Mouse (Mus musculus): ENCODE data around the gene Mthfd1l.

Mthfd1l gene

DNA sequence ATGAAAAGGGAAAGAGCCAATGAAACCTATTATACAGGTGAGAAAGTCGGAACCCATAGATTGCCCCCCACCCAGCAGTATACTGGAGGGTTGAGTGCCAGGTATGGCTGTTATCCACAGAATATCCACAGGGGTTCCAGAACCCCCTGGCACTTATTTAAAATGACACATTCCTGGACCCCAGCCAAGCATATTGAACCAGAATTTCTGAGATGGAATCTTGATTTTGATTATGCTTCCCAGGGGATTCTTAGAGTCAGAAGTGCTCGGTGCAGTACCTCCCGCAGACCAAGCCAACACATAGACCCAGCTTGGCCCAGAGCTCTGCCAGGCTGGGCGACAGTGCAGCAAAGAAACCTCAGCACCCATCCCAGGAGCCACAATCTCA lies 3.7 kb downstream of the Mthfd1l start:
- in situ Hi-C loops (cut with MboI) = loop anchor here (25.0 kb wide), 2 partner anchors 1186 to 1836 kb away; partner anchors contain the start of genes Fbxo5 and Mtrf1l

DNA sequence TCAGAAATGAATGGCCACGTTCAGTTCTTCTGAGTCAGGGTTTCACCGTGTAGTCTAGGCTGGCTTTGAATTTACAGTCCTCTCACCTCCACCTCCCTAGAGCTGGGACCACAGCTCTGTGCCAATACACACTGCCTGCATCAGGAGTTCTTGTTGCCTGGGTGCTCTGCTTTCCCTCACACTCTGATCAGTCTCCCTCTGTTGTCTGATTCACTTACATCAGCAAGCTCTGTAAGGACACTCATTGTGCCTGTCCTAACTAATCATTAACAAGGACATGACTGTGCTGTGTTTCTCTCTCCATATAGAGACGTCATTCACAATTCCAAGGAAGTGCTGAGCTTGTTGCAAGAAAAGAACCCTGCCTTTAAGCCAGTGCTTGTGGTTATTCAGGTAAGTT lies 5.4 kb downstream of the Mthfd1l start:
- in situ Hi-C loops (cut with MboI) = loop anchor here (25.0 kb wide), 2 partner anchors 1184 to 1834 kb away; partner anchors contain the start of genes Fbxo5 and Mtrf1l

DNA sequence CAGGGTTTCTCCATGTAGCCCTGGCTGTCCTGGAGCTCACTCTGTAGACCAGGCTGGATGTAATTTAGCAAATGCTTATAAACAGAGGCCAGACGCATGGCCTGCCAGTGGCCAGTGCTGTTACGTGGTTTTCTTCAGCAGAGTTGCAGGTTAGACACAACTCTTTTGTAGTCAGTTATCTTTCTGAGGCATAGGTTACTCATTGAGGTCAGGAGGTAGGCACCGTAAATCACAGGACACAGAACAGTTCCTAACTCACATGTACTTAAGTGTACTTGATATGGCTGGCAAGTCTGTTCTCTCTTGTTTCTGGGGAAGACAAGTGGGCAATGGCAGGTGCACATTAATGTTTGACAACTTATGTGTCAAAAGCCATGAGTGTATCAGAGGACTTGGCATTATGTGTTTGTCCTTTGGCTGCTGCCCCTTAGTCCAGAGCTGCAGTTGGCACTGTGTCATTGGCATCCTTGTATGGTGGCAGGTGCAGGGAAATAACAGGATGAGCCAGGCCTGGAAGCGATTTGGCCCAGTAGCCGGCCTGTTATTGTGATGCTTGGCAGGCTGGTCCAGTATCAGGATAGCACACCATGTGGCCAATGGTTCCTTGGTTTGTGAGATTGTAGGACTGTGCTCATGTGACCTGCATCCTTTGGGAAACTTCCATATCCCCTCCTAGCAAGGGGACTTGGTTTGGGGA lies 6.0 kb downstream of the Mthfd1l start:
- in situ Hi-C loops (cut with MboI) = loop anchor here (25.0 kb wide), 2 partner anchors 1183 to 1833 kb away; partner anchors contain the start of genes Fbxo5 and Mtrf1l

DNA sequence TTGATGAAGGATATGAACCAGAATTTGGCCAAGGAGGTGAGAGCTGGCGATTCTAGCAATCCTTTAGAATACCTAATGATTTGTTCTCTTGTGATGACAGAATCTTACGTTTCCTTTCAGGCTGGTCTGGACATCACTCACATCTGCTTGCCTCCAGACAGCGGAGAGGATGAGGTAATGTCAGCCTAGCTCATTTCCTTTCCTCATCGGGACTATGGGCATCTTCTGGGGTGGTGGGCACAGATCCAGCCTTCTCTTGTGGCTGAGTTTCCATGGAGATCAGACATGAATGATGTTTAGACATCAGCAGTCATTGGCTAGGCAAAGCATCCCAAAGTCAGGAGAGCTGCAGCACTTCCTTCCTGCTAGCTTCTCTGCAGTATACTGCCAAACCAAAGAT lies 7.3 kb downstream of the Mthfd1l start:
- in situ Hi-C loops (cut with MboI) = loop anchor here (25.0 kb wide), 2 partner anchors 1182 to 1832 kb away; partner anchors contain the start of genes Fbxo5 and Mtrf1l

DNA sequence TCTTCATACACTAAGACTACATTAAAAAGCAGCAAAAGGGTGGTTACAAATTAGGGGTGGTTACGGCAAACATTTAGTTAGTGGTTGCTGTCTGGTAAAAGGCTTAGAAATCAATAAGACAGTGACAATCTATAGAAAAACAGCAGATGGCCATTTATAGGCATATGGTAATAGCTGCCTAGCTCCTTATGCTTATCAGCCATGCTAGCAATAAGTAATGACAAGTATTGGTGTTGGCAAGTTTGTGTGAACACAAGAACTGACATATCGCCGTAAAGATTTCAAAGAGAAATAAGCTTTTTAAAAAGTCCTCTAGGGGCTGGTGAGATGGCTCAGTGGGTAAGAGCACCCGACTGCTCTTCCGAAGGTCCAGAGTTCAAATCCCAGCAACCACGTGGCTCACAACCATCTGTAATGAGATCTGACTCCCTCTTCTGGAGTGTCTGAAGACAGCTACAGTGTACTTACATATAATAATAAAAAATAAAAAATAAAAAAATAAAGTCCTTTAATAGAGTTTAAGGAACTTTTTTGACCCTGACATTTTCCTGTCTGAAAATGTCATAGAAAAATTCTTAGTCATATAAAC lies 17.5 kb downstream of the Mthfd1l start:
- in situ Hi-C loops (cut with MboI) = loop anchor here (10.0 to 25.0 kb wide), 3 partner anchors 344 to 1822 kb away; partner anchors contain the start of genes Fbxo5 and Mtrf1l

DNA sequence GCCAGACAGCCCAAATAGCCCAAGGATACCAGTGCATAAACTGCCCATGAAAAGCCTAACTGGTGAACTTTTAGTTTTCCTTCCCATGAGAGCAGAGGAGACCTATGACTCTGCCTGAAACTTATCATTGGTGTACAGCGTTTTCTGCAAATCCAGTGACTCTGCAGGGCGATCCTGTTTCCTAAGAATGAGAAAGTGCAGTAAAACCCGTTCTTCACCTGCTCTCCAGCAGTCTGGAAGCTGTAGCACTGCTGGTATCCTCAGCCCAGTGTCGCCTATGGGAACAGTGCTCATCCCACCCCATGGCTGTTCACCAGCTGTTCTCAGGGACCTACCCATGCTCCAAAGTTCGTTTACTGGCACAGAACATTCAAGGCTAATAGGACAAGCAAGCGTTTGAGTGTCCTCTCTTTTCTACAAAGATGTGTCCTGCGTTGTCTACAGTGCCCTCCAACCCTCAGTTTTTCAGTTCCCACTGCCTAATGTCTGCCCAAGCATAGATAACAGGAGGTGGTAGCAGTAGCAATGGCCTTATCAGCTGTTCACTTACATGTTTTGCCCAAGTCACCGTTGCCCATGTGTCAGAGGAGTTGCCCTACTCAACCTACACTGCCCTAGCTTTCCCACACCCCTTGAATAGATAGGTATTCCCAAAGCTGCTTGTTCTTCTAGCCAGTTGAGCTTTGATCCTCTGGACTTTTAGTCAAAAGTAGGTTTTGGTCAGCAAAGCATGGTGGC lies 20.6 kb downstream of the Mthfd1l start:
- in situ Hi-C loops (cut with MboI) = loop anchor here (10.0 to 25.0 kb wide), 3 partner anchors 341 to 1819 kb away; partner anchors contain the start of genes Fbxo5 and Mtrf1l

DNA sequence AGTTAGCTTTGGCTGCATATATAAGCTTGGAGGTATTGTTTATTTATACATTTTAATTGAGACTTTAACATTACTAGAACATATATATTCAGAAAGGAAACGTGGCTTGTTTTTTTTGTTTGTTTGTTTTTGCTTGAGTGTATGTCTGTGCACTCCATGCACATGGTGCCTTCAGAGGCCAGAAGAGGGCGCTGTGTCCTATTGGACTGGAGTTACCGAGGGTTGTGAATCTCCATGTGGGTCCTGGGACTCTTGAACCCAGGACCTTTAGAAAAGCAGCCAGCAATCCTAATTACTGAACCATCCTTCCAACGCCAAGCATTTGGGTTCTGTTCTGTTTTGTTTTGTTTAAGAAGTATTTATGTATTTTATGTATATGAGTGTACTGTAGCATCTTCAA lies 22.4 kb downstream of the Mthfd1l start:
- in situ Hi-C loops (cut with MboI) = loop anchor here (10.0 to 25.0 kb wide), 3 partner anchors 340 to 1817 kb away; partner anchors contain the start of genes Fbxo5 and Mtrf1l

DNA sequence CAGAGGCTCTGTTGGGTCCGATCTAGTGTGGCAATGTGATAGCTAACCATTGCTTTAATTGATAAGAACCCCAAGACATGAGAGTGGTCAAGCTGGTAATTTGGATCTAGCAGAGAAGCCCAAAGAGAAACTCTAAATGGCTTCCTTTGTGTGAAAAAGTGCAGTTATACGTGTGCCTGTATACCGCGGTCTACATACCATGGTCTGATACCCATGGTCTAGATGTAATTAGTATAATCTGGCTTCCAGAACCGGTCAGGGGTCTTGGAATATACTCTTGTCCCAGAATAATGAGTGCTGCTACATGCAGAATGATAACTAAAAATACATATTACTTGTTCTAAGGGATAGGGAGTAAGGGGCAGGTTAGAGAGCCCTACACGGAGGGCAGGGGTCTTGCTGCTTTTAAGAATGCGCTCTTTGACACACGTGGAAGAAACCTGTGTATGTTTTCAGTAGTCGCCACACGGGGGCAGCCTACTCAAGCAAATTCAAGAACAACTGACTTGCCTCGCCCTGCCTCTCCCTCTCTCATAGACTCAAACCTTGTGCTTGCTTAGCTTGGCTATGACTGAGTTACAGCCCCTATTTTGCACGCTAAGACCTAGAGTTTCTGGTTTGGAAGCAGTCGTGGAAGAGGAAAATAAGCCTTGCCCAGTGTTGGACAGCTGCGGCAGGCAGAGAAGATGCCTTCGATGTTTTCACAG lies 23.4 kb downstream of the Mthfd1l start:
- in situ Hi-C loops (cut with MboI) = loop anchor here (10.0 to 25.0 kb wide), 3 partner anchors 338 to 1816 kb away; partner anchors contain the start of genes Fbxo5 and Mtrf1l

DNA sequence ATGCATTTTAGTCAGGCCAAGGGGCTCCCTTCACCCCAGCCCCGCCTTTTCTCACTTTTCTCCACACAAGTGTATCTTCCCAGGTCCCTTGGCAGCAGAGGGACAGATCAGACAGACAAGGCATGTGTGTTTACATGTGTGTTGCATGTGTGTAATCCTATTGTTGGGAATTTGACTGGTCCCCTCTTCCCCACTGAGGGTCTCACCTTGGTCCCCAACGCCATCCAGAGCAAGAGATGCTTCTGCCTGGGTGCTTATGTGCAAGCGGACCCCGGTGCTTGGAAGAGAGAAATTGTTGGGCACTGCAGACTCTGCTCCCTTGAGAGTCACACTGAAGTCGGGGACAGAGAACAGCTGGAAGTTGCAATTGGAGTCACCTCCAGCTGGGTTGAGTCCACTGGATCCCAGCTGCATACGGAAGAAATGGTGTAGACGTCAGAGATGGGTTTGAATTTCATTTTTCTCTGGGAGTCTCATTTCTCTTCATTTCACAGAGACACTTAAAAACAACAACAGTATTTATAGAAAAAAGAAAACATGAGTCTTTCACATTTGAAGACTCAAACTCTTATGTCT lies 25.0 kb downstream of the Mthfd1l start:
- in situ Hi-C loops (cut with MboI) = loop anchor here (10.0 to 25.0 kb wide), 3 partner anchors 337 to 1814 kb away; partner anchors contain the start of genes Fbxo5 and Mtrf1l

DNA sequence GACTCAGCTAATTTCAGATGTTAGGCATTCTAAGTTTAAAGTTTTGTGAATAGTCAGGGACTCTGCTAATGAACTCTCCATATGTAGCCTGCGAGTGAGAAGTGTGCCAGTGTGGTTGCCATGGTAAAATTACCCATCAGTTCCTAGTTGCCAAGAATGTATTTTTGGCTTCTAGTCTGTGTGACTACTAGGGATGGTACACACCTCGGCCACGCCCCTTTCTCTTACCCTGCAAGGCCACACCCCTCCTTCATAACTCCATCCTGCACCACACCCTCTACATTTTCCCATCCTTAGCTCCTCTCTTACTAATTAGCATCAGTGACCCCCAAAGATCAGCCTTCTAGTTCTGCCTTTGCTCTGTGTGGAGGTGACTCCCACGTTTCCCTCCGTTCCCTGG lies 29.8 kb downstream of the Mthfd1l start:
- in situ Hi-C loops (cut with MboI) = no loop called here

DNA sequence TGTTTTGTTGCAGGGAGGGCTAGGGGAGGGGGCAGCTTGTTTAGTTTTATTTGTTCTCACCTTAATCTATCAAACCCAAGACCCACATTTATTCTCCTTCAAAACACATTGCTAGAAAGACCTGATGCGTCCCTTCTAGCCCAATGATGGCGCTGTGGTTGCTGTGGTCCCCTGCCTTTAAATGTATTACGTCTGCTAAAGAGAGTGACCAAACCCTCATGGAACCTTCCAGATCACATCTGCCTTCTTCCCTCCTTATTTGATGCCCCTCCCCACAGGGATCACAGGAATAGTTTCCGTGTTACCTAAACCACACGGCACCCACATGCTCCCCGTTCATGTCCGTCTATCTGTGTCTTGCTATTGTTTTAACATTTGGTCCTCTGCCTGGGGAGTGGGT lies 32.3 kb downstream of the Mthfd1l start:
- in situ Hi-C loops (cut with MboI) = no loop called here

DNA sequence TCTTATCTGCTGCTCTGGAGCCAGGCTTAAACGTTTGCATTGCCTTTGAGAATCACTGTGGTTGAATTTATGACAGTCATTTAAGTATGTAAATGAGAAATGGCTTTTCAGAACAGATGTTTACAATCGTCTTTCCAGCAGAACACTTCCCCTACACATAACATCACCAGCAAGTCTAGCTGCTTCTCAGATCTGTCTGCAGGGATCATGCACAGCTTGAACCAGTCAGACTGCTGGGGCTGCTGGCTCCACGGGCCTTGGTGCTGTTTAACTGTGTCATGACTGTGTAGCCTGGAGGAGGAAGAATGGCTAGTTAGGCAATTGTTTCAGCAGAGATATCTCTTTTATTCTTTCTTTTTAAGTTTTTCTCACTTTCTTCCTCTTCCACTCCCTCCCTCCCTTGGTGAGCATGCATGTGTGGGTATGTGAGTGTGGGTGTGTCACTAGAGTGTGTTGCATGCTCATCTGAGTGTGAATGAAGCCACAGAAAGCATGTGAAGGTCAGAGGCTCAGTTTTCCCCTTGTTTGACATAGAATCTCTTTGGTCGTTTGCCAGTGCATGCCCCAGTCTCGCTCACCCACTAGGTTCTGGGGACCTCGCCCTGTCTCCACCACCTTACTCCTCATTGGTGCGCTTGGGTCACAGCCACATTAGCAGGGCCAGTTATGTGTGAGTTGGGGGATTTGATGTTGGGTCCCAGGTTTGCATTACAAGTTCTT lies 33.5 kb downstream of the Mthfd1l start:
- in situ Hi-C loops (cut with MboI) = no loop called here

DNA sequence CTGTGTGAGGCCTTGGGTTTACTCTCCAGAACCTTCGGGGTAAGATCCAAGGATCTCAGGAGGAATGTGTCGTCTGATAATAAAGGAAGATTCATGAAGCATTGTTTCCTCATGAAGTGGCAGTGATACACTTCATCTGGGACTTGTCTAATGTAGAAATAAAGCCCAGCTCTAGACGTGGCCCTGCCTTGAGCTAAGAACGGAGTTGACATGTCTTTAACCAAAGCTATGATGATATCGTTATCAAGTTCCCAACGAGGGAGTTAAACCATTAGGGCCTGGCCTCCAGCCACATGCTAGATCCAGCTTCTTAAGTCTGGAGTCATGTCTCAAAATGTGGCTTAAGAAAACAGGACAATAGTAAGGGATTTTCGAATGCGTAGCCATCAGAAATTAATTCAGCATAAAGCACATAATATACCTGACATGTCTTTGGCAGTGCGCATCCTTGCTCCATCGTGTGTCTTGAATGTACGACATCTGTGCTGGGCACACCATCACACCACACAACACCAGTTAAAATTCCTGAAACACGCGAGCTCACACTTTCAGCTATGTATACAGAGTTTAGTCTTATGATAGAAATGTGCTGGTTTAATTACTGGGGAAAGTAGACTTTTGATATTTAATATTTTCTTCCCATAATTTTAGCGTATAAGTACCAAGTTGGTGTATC lies 49.8 kb downstream of the Mthfd1l start:
- in situ Hi-C loops (cut with MboI) = no loop called here

DNA sequence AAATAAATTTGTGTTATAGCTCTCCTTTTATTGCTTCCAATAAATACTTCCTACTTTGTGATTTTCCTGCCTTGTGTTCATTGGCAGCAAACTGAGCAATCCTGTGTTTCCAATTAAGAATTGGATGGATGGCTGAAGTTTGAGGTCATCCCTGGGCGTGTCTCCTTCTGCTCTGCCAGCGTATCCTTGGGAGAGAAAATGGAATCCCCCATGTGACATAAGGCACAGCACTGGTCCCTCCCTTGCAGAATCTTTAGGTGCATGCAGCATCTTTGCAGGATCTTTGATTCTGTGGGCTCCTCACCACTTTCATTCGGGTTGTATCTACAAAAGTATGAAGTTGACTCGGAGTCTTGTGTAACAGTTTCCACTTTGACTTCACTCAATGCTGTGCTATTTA lies 53.7 kb downstream of the Mthfd1l start:
- in situ Hi-C loops (cut with MboI) = no loop called here

DNA sequence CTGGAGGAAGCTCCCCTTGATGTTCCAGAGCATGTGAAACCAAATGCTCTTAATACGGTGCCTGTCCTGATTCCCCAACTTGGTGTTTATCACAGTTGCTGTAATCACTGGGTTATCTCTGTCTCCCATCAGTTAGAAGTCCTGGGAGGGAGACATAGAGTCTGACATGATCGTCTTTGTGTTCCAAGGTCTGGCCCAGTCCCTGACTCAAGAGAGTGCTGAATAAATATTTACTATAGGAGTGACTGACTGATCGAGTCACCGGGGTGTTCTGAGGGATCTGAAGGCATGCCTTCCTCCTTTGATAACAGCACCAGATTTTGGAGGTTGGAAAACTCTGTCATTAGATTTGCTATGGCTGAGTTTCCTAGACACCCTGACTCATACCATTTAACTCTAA lies 54.5 kb downstream of the Mthfd1l start:
- in situ Hi-C loops (cut with MboI) = no loop called here

DNA sequence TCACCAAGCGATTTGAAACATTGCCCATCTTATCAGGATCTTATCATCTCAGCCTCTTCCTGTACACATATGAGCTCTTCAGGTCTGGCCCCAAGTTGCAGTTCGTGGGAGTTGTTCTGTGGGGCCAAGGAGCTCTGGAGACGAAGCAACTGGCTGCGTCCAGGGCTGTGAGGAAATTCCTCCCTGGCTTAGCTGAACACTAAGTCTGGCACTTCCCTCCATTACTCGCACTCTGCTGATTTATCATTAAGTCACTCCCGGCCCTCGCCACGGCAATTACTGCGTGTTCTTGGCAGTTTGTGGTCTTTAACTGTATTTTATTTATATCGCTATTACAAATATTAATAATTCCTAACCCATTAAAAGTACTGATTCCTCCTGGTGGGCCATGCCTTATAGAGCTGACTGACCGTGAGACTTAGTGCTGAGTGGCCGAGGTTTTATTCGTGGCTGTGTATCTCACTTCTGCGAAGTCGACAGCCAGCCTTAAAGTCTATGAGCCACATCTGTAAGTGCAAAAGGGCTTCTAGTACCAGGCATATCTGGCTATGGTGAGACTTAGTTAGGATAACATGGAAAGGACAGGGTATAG lies 56.0 kb downstream of the Mthfd1l start:
- in situ Hi-C loops (cut with MboI) = no loop called here

DNA sequence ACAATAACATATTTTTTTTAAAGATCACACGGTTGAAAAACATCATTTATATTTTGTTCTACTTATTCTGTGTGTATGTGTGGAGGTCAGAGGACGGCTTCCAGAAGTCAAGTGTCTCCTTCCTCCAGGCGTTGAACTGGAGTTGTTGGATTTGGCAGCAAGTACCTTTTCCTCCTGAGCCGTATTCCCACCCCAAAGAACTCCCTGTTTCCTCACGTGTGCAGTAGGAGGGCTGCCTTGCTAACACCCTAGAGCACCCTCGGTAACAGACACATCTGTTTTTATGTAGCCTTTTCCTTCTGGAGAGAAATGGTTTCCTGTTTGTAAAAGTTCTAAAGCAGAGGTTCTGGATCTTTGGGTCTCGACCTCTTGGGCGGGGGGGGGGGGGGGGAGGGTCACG lies 60.8 kb downstream of the Mthfd1l start:
- in situ Hi-C loops (cut with MboI) = no loop called here

DNA sequence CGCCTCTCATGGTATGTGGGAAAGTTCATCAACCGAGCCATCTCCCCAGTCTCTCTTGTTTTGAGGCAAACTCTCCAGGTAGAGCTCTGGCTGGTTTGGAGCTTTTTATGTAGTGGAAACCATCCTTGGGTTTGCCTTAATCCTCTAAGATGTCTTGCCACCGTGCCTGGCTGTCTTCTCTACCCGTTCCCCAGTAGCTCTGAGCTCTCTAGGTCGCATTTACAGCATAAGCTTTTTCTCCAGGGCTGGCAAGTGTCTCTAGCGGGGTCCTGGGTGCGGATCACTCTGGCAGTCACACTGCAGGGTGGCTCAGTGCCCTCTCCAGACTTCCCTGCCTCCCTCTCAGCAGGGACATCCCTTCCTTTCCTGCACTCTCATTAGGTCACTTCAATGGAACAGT lies 63.6 kb downstream of the Mthfd1l start:
- in situ Hi-C loops (cut with MboI) = no loop called here

DNA sequence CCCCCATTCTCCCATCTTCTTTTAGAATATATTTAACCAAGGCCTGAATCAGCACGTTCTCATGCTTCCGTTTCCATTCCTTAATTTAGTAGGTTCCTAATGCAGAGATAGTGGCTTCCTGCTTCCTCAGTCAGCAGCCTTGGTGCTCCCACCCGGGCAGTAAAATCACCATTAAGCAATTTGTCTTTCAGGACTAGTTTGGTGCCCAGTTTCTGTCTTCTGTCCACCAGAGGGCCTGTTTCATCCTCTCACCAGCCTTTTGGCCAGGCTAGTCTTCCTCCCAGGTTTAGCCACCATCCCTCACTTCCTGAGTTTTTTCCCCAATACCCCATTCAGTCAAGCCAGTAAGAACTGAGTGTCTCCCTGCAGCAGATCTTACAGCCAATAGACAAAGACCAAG lies 64.1 kb downstream of the Mthfd1l start:
- in situ Hi-C loops (cut with MboI) = no loop called here

DNA sequence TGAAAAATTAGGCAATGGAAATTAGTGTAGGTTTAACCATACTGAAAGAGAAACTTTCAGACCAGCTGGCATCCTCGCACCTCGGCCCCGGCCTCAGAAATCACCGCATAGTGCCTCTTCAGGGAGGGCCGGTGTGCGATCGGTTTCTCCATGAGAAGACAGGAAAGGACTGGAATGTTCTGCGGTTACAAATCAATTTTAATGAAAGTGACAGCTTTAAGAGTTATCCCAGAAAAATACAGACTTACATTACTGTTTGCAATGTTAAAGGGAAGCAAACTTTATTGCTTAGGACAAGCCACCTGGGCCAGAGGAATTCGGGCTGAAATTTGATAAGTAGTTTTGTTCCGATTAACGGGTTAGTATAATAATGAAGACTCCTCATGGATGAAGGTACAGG lies 65.7 kb downstream of the Mthfd1l start:
- in situ Hi-C loops (cut with MboI) = no loop called here
